Mouse (Mus musculus) left cerebral cortex, adult 11 months (tissue): ENCODE results near the gene Nckap5.

ENCODE experiments used
- DNase-seq: peaks from one replicate; pipeline ENCODE4 v3.0.0; 2022; ENCODE audit warnings: low spot score

Gene Nckap5

DNA sequence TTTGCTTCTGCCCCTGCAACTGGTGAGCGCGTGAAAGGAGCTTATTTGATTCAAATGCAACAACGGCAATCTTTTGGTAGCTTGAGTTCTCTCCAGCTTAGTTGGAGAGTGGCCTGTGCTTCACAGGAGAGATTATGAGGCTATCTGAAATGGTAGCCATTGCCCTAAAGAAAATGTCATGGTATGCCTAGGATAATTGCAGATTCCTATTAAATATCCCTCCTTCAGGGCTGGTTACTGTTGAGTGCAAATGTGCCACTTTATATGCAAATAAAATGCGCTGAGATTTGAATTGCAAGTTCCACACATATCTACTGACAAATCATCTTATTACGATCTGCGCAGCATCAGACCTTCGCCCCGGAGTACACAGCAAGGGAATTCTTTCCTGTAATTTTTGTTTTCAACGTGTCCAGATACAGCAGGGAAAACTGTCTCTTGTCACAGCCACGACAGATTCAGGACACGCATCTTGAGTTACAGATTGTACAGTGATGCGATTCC is 272.8 kb downstream of the Nckap5 start:
- no peak for DNase-seq

DNA sequence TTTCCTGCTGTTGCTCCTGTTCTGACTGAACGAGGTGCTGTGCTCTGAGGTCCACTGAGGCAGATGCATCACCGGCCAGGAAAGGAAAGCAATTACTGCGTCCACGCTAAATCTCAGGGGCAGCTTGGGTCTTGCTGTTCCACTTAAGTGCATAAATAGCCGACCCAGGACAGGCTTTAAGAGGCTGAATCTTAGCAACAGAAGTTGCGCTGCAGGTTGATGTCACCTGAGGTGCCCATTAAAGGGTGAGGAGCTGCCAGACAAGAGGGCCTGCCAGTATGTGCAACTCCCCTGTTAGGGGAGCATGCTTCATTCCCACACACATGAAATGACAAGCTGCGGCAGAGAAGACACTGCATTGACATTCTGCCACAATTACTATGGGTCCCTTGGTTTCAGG is 282.6 kb downstream of the Nckap5 start:
- no peak for DNase-seq

DNA sequence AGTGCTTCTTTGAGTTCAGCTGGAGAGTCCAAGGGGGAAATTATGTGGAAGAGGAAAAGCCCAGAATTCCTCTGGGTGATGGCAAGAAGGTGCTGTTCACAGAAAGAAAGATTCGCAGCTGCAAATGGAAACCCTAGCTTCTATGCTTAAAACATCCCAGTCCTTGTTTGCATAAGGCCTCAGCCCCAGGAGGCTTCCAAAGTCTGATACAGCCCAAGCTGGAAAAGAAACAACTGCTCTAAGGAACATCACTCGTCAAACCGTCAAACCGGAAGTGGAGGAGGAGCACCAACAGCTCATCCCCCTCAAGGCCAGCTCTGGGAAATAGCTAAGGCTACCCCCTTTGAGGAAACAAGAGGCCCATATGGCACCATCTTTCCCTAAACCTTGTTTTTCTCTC is 286.1 kb downstream of the Nckap5 start:
- DNase-seq = no peak

DNA sequence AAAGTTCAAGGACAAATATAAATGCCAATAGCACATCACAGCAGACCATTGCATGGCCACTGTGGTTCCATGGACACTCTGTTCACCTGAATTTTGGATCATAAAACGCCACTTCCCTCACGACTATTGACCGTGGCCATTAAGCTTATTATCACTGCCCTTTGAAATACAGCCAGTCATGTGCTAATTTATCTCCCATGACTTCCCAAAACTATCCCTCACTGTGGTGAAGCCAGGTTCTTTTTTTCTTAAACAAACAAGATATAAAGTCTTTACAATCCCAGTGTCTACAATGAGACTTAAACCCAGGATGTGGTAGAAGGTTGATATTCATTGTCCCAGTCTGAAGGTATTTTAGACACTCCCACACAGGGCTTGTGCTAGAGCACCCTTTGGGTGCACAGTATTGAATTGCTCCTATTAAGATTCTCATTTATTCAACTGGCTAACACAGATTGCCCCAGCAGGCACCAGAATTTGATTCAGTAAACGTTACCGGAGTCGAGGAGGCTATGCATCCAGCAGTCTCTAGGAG is 293.3 kb downstream of the Nckap5 start:
- DNase-seq = no peak

DNA sequence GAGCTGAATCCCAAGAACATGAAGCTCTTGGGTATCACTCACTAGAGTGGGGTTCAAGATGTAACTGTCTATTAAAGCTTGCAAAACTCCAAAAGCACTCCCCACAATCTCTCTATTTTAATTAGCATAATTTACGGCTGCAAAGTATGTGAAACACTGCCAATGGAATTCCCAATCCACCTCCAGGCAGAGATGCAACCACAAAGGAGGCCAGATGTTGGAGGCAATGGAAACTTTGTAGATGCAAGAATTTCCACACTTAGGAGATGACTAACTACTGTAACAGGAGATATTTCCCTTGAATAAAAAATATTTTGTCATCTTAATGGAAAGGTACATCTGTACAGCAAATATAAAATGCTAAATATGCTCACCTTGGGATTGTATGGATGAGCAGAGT is 295.1 kb downstream of the Nckap5 start:
- no peak for DNase-seq

DNA sequence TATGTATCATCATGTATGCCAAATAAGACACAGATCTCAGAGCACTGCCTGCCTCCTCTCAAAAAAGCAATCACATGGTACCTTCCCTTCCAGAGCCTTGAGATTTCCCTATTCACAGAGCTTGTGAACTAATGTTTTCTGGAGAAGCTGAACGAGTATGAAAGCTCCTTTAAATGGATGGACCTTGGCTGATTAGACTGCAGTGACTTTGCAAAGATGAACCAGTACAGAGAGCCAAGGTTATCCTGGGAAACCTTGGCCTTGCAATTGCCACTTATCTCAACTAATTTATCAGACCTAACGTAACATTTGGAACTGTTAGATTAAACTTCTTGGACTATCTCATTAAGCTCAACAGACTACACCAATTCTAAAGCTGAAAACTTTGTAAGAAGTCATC is 296.6 kb downstream of the Nckap5 start:
- DNase-seq = no peak

DNA sequence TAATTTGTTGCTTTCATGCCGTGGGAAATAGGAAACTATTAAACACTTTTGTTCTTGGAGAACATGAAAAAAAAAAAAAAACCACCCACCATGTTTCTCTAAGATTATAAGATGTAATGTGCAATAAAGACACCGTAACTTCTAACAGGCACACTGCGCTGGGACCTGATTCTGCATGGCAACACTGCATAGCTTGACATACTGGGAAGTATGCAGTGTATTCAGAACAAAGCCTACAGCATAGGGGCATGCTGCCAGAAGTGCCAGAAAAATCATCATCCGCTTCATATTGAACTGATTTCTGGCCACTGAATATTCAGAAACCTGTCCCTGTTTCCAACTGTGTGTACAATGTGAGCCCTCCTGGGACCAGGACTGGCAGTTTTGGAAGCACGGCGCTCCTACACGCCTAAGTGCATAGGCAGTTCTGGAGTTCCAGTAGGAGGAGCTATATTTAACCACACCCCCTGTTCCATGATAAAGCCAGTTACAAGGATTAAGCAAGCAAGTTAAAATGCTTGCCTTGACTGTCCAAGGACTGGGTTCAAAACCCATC is 302.5 kb downstream of the Nckap5 start:
- no peak for DNase-seq

DNA sequence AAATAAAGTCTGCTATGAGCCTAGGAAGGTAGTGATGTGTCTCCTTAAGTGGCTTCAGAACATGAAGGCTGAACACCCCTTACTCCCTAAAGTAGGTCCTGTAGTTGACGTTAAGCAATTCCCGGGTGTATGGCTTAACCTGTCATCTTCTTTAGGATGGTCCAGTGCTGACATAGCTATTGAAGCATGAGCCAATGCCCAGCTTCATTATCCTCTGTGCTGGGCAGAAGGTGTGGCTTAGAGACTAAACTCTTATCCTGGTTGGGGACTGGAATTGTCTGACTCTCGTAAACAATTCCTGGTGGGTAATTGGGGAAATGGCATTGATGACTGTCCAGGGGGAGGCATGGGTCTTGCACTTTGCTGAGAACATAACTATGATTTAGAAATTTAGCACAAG is 312.5 kb downstream of the Nckap5 start:
- no peak for DNase-seq

DNA sequence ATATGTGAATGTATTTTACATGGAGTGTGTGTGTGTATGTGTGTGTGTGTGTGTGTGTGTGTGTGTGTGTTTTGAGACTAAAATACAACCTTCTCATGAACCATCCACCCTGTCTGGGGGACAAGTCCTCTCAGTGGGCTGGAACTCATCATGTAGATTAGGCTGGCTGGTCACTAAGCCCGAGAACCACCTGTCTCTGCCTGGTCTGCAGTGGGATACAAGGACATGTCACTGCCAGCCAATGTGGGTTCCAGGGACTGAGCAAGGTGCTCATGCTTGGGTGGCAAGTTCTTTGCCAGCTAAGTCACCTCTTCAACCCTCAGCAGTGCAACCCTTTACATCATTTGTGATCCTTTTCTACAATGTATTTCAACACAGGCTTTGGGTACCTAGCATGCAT is 313.2 kb downstream of the Nckap5 start:
- DNase-seq = no peak

DNA sequence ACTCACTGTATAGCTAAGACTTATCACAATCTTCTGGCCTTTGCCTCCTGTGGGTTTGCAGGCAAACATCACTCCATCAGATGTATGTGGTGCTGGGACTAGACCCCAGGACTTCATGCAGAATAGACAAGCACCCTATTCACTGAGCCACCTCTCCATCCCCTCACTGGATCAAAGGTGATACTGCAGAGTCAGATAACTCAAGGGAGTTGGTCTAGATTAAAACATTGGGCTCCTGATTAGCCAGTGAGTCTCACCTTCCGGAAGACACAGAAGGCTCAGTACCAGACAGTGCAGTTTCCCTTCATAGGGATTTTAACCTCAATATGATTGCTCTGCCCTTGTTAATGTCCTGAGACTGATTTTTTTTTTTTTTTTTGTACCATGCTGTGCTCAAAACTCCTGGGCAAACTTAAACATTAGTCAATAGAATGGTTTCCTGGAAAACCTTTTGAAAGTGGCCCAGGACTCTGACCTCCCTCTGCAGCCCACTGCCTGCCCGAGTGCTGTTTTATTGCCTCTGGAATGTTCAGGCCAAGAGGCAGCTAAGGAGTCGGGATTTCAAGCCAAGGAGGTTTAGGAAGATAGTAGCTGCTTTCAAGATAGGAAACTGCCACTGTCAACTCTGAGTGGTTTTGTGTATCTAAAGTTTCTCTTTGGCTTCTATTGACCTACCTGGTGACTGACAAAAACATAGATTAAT is 315.4 kb downstream of the Nckap5 start:
- DNase-seq = no peak

DNA sequence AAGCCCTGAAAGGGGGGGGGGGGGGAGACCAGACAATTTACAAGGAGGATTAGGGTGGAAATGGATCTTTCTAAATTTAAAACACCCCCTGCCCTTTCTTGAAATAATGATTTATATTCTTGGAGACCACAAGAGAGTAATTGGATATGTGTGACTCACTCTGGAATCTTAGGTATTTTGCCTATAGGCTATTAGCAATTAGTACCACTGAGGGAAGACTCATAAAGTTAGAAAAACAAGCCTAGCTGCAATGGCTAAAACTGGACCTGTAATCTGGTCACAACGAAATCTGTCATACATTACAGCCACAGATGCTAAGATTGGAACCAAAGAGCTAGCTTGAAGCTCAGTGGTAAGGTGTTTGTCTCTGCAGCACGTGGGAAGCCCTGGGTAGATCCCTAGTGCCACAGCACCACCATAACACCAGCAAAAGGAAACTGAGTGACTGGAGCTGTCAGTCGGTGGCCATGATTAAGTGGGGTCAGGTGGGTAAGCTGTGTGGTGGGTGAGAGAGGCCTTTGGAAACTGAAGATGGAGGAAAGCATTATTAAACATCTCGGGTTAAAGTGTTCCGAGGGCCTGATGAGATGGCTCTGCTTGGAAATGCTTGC is 318.7 kb downstream of the Nckap5 start:
- DNase-seq = no peak

DNA sequence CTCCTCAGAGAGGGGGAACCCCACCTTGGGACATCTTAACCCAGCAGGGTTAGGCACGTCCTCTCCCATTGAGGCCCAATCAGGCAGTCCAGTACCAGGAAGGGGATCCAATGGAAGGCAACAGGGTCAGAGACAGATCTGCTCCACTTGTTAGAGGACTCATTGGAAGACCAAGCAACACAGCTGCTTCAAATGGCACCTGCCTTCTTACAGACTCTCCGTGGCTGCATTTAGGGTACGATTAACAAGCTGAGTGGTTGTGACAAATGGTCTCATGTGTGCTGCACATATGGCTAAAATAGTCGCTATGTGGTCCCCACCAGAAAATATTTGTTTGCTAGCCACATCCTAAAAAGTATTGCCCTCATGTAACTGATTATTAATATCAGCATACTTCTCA is 325.9 kb downstream of the Nckap5 start:
- no peak for DNase-seq

DNA sequence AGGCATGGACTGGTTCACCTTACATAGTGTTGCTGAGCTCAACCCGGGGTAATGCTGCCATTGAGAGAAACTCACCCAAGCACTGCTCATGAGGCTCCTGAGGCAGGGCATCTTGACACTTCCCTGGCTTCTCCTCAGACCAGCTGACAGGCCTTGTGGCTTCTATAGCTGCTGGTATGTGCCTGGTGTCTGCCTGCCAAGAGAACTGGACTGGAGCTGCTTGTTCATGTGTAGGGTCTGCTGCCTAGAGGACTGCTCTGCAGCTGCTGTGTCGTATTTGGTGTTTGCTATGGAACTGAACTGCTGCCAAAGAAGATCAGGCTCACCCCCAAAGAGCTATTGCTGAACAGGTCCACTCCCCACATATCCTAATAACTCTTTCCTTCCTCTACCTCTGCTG is 327.9 kb downstream of the Nckap5 start:
- DNase-seq = no peak

DNA sequence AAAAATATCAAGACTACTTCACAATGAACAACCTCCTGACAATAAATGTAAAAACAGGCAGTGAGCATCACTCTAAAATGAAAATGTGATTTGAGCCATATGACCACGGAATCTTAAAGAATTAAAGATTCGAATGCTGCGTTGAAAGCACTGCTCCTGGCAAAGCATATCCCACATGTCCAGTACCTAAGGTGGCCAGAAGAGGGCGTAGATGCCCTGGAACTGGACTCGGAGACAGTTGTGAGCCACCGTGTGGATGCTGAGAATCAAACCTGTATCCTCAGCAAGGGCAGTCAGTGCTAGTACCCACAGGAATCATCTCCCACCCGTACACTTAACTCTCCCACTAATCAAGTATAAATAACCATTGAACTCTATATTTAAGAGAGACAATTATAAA is 333.9 kb downstream of the Nckap5 start:
- no peak for DNase-seq

DNA sequence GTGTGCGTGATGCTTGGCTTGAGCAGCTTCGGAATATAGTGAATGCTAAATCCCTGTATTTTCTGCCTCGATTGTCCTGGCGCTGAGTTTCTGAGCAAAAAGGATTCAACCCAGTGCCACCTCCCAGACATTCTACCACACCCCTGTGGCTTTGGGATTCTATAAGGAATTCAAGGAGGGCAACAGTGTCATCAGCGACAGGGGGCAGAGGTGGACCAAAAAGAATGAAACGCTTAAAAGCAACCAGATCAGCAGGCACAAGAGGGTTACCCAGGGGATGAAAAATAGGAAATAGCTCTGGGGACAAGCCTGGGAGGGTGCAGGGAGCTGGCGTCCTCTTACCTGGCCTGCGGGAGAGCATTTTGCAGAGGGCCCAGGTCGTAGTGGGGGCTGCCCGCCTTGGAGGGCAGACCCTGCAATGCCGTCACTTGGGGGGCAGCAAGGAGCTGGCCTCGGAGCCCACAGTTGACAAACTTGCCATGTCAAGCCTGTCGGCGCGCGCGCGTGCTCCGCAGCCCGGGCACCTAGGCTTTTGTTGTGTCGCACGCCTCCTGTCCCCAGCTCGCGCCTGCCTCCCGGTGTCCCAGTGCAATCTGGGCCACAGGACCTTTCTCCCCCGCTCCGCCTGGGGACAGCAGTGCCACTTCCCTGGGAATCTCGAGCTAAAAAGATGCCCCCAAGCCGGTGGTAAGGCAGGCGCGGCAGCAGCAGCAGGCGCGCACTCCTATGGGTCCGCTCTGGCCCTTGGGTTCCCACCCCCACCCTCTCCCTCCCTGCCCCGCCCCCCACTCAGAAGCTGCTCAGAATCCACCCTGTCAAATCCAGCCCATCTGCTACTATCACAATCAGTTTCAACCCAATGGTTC is 338.2 kb downstream of the Nckap5 start:
- DNase-seq = no peak

DNA sequence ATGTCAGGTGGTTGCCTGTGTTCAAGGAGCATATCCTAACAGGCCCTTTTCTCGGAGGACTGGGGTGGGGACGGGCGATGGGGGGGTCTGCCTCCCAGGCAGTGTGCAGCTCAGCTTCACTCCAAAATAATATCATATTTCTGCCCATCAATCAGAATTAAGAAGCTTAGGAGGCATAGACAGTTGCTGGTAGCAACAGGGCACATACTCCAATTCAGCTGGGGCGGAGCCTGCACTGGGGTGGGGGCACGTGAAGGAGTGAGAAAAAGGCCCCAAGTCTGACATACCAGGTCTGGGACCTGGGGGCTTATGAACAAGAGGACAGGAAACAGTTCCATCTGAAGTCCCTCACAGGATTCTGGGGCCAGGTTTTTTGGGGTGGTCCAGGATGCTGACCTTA is 339.2 kb downstream of the Nckap5 start:
- DNase-seq = no peak

DNA sequence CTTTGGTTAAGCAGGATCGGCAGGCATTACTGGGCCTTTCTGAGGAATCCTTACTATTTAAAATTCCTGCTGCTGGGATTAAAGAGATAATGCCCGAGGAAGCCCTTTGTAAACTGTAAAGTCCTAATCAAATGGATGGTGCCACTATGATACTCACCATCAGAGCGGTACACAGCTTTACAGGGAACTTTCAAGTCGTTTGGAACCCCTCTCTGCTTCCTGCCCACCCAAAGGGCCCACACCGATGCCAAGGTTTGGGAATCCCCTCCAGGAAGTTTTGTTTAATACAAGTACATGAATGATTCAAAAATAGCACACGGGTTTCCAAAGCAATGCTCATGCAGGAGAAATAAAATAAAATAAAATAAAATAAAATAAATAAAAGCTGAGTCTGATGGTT is 340.3 kb downstream of the Nckap5 start:
- DNase-seq = no peak

DNA sequence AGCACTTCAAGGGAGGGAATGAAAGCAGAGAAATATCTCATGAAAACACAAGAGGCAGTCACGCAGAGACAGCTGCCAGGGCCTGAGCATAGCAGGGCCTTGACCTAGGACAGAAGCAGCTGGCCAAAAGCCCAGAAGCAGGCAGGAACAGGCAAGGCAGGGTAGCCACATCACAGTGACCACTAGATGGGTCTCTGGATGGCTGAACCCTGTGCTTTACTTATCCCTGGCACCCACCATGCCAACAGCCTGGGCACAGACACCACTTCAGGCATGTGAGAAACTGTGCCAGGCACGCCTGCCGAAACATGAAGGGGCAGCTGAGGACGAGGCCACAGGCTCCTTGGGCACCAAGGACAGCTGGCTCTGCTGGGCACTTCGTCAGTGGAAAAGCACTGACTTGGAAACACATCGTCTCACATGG is 345.9 kb downstream of the Nckap5 start:
- no peak for DNase-seq

DNA sequence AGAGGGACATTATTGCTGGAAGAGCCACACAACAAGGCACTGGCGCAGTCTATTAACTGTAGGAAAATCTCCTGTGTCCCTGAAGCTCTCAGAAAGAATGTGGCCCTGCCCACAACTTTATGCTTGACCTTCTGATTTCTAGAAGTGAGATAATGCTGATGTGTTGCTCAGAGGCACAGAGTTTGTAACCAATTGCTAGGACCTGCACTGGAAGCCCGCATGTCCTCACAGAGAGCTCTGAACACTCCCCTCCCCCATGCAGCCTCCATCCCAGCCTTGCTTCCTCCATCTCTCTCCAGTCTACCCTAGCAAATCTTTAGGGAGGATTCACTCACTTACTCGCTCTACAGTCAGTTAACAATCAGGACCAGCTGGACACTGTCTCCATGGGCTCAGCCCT is 346.9 kb downstream of the Nckap5 start:
- DNase-seq = no peak

DNA sequence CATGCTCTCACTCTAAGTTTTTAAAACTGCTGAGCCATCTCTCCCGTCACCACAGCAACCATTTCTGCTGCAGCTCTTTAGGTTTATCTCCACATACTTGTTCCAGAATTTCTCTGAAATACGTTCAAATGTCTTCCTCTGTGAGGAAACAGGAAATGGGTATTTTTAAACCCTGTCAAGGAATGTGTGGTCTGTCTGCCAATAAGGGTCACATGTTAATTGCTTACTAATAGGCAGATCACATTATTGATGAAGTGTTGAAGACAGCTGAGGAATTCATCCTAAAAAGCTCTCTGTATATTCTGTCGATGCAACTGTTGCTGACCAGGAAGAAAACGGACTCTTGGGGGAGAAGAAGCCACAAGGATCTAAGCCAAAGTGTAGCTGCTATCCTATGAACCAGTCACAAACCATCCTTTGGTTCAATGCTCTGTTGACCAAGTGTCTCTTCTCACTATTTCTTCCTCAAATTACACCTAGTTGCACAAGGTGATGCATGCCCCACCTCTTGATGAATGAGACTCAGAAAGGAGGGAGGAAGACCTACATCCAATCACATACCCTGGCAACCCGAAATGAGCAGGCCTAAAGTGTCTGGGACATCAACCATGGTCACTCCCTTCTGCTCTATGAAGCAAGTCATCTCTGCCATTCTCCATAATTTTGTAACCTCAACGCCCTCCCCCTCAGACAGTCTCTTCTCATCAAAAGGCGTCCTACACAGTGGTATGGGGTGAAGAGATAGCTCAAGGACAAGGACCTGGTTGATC is 349.0 kb downstream of the Nckap5 start:
- no peak for DNase-seq

DNA sequence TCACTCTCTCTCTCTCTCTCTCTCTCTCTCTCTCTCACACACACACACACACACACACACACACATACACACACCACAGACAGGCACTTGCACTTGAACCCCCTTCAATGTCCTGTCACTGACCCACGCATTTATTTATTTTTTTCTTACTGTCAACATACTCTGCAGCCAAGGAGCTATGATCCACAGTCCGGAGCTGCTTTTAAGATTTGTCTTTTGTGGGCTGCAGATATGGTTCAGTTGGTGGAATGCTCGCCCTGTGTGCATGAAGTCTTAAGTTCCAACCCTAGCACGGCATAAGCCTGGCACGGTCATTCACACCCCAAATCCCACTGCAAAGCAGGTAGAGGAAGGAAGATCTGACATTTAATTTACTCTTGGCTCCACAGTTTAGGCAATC is 357.6 kb downstream of the Nckap5 start:
- no peak for DNase-seq

DNA sequence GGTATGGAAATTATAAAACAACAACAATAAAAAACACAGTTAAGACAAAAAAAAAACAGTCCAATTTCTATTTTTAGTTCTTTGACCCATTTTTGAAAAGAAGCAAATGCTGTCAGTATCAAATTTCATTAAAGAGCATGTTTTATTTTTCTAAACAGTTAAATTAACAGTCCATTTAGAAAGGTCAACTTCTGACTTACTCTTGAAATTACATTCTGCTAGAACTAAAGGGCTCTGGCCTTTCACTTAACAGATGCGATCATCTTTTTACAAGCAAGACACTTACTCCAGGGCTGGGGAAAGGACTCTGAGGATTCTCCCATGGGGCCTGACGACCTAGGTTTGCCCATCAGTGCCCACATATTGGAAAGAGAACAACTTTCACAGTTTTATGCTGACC is 359.2 kb downstream of the Nckap5 start:
- no peak for DNase-seq
